Mouse (Mus musculus) G1E (cell line): ENCODE measurements at regions not wholly inside any gene's neighbourhood (a gene's known extent, or its start where the extent isn't known, plus 50 kb on each side); places are given as distances from the start of the nearest gene placed in this dataset.

Source experiments
- CTCF ChIP-seq: IDR thresholded peaks from 2 replicates; pipeline ENCODE4 v1.5.1; 2012; ENCODE audit warnings: low read depth, low read length, inconsistent platforms, mixed read lengths
- TAL1 ChIP-seq: conservative IDR thresholded peaks from 2 replicates; pipeline ENCODE4 v1.6.1; 2012; ENCODE audit warnings: low read depth, low read length, inconsistent platforms, mixed read lengths

- TF ChIP-seq CTCF (no peak), TAL1 (no peak)
Measured at GRCm38 (mm10) chr5:111918888-111919287, 185.2 kb downstream of the Gm26897 start.
